Mouse (Mus musculus) kidney, embryonic 14.5 days (tissue): ENCODE data around the gene 3110082I17Rik. TPM values are rescaled to one million over a fixed set of nuclear protein-coding genes. Genes with fewer than 3 reads are reported as not detected.

Source experiments
- ATAC-seq: fragments of 200-750 bp; cut with Nextera tagmentation; 2 replicates; pipeline ENCODE4 v1.8.0; 2017; ENCODE audit warnings: moderate number of reproducible peaks, mild to moderate bottlenecking, moderate TSS enrichment, moderate library complexity; ENCODE audit not compliant: low FRiP score, low TSS enrichment
- H3K27ac ChIP-seq: fragments of 300-500 bp; sonication (generic); 2 replicates; pipeline ENCODE4 v1.5.1; 2014; ENCODE audit warnings: low read depth, mild to moderate bottlenecking, low read length, moderate library complexity, mixed read lengths
- H3K27me3 ChIP-seq: fragments of 300-500 bp; sonication (generic); 2 replicates; pipeline ENCODE4 v1.6.1; 2014; ENCODE audit warnings: mild to moderate bottlenecking, low read length; ENCODE audit not compliant: control insufficient read depth, insufficient read depth
- H3K36me3 ChIP-seq: fragments of 300-500 bp; sonication (generic); 2 replicates; pipeline ENCODE4 v1.6.1; 2014; ENCODE audit warnings: low read length, mixed read lengths; ENCODE audit not compliant: control insufficient read depth, insufficient read depth
- H3K4me1 ChIP-seq: fragments of 300-500 bp; sonication (generic); 2 replicates; pipeline ENCODE4 v1.6.1; 2014; ENCODE audit warnings: low read length, mixed read lengths; ENCODE audit not compliant: control insufficient read depth, insufficient read depth
- H3K4me2 ChIP-seq: fragments of 300-500 bp; sonication (generic); replicated peaks from 2 replicates; pipeline ENCODE4 v1.6.1; 2014; ENCODE audit warnings: low read depth, mild to moderate bottlenecking, low read length
- H3K4me3 ChIP-seq: fragments of 300-500 bp; sonication (generic); 2 replicates; pipeline ENCODE4 v1.5.1; 2014; ENCODE audit warnings: mild to moderate bottlenecking, low read length
- H3K9ac ChIP-seq: fragments of 300-500 bp; sonication (generic); 2 replicates; pipeline ENCODE4 v1.6.1; 2014; ENCODE audit warnings: low read depth, mild to moderate bottlenecking, low read length, moderate library complexity
- H3K9me3 ChIP-seq: fragments of 300-500 bp; sonication (generic); 2 replicates; pipeline ENCODE4 v1.6.1; 2016; ENCODE audit warnings: low read length; ENCODE audit not compliant: control insufficient read depth
- WGBS: fragments of 180-500 bp; shearing (Covaris S2); extraction: QIAGEN DNeasy Blood & Tissue Kit; methylation state at CpG from one replicate; pipeline ENCODE4 v1.1.7; 2014; 5-methylcytosine and 5-hydroxymethylcytosine counted together
- polyA plus RNA-seq: library from polyadenylated mRNA; unstranded; fragments of >200 nt; fragmentation: Nextera tagmentation; extraction: Ambion mirVana; gene quantifications from 2 replicates; pipeline ENCODE4 v1.2.1, GENCODE M21; 2014

The 3110082I17Rik gene
- polyA plus RNA-seq, 1 experiment from 2014 or later = 40.6 TPM

GRCm38 (mm10) chr5:139409412-139409811 is 50.9 kb downstream of the 3110082I17Rik start:
- Histone ChIP-seq H3K27me3 (no peaks in the 10 kb centered on the region), H3K36me3 (no peaks in the 10 kb centered on the region), H3K4me1 (peaks cover 33% of the 10 kb centered on the region), H3K9me3 (no peaks in the 10 kb centered on the region), H3K4me3 (no peak overlapping the region), H3K9ac (no peak overlapping the region), H3K27ac (no peak overlapping the region), H3K4me2 (no peak overlapping the region)
- ATAC-seq = no peak; the same call in 1 of the 2 replicates
- WGBS = 76% methylated on average over 12 of the region's 12 CpGs

GRCm38 (mm10) chr5:139408511-139408910 is 51.8 kb downstream of the 3110082I17Rik start:
- WGBS = 70% methylated on average over 7 of the region's 7 CpGs

GRCm38 (mm10) chr5:139407121-139407885 is 53.0 kb downstream of the 3110082I17Rik start:
- Histone ChIP-seq H3K4me1 (peaks cover 23% of the 10 kb centered on the region), H3K4me2 (no peak overlapping the region), H3K4me3 (no peak overlapping the region), H3K27ac (no peak overlapping the region), H3K9me3 (no peaks in the 10 kb centered on the region), H3K9ac (no peak overlapping the region), H3K27me3 (no peaks in the 10 kb centered on the region), H3K36me3 (no peaks in the 10 kb centered on the region)
- WGBS = 85% methylated on average over 14 of the region's 14 CpGs
- no peak for ATAC-seq

More at GRCm38 (mm10) chr5:139408511-139408910, 51.8 kb downstream of the 3110082I17Rik start:
- peak overlapping the region; percentile 30; the same call in 1 of the 2 replicates for H3K27ac ChIP-seq
- no peak overlapping the region for H3K4me2 ChIP-seq
- H3K9me3 ChIP-seq = no peaks in the 10 kb centered on the region
- no peaks in the 10 kb centered on the region for H3K27me3 ChIP-seq
- no peak overlapping the region for H3K4me3 ChIP-seq
- no peaks in the 10 kb centered on the region for H3K36me3 ChIP-seq
- no peak overlapping the region for H3K9ac ChIP-seq
- no peak for ATAC-seq
- peaks cover 28% of the 10 kb centered on the region for H3K4me1 ChIP-seq

GRCm38 (mm10) chr5:139405953-139406352 is 54.4 kb downstream of the 3110082I17Rik start:
- Histone ChIP-seq H3K27me3 (no peaks in the 10 kb centered on the region), H3K4me1 (peaks cover 20% of the 10 kb centered on the region; the same call in 1 of the 2 replicates), H3K9me3 (no peaks in the 10 kb centered on the region), H3K4me3 (no peak overlapping the region), H3K4me2 (no peak overlapping the region), H3K9ac (no peak overlapping the region), H3K36me3 (no peaks in the 10 kb centered on the region), H3K27ac (0 out of 2 replicates have a peak overlapping the region, but pooled peaks have one; percentile 4)
- no peak for ATAC-seq
- WGBS = 83% methylated on average over 3 of the region's 3 CpGs

GRCm38 (mm10) chr5:139405478-139405877 is 54.8 kb downstream of the 3110082I17Rik start:
- Histone ChIP-seq H3K9me3 (no peaks in the 10 kb centered on the region), H3K4me1 (peaks cover 20% of the 10 kb centered on the region; the same call in 1 of the 2 replicates), H3K36me3 (no peaks in the 10 kb centered on the region), H3K4me2 (no peak overlapping the region), H3K27me3 (no peaks in the 10 kb centered on the region), H3K4me3 (no peak overlapping the region), H3K27ac (peak overlapping the region; percentile 4; the same call in 1 of the 2 replicates), H3K9ac (no peak overlapping the region)
- no peak for ATAC-seq
- WGBS = 51% methylated on average over 7 of the region's 7 CpGs

- Histone ChIP-seq H3K36me3 (no peaks in the 10 kb centered on the region), H3K27ac (peak within 1 kb of the TSS; percentile 4; the same call in 1 of the 2 replicates), H3K9ac (no peak within 1 kb of the TSS), H3K9me3 (no peaks in the 10 kb centered on the region), H3K4me1 (peaks cover 20% of the 10 kb centered on the region; the same call in 1 of the 2 replicates), H3K4me2 (no peak within 1 kb of the TSS), H3K27me3 (no peaks in the 10 kb centered on the region), H3K4me3 (no peak within 1 kb of the TSS)
- 86% methylated on average over 6 of the region's 6 CpGs for WGBS
- no peak for ATAC-seq
Measured at GRCm38 (mm10) chr5:139404801-139405401, 55.4 kb downstream of the 3110082I17Rik start, which contains the start of gene C130050O18Rik. TSS of gene C130050O18Rik (plus strand) at chr5:139405280.

GRCm38 (mm10) chr5:139403692-139404260 is 56.6 kb downstream of the 3110082I17Rik start:
- ATAC-seq = no peak
- 85% methylated on average over 8 of the region's 8 CpGs for WGBS
- Histone ChIP-seq H3K4me1 (peaks cover 16% of the 10 kb centered on the region; the same call in 1 of the 2 replicates), H3K9me3 (no peaks in the 10 kb centered on the region), H3K36me3 (no peaks in the 10 kb centered on the region), H3K4me3 (no peak overlapping the region), H3K9ac (no peak overlapping the region), H3K27me3 (no peaks in the 10 kb centered on the region), H3K4me2 (no peak overlapping the region), H3K27ac (no peak overlapping the region)

GRCm38 (mm10) chr5:139402106-139402505 is 58.2 kb downstream of the 3110082I17Rik start:
- Histone ChIP-seq H3K9ac (no peak overlapping the region), H3K9me3 (no peaks in the 10 kb centered on the region), H3K27ac (no peak overlapping the region), H3K4me1 (peaks cover 7% of the 10 kb centered on the region; the same call in 1 of the 2 replicates), H3K27me3 (no peaks in the 10 kb centered on the region), H3K4me2 (no peak overlapping the region), H3K4me3 (no peak overlapping the region), H3K36me3 (no peaks in the 10 kb centered on the region)
- no peak for ATAC-seq
- 85% methylated on average over 2 of the region's 2 CpGs for WGBS
